Mouse (Mus musculus): ENCODE measurements around the gene Tomm20.
A peak's percentile ranks its signal among the peaks of the same experiment; 100 is the strongest.
"Not testable (repeated sequence)": the region's sequence is repeated elsewhere in the genome, so short reads cannot be mapped to it uniquely, and the experiment has no call there.

Gene Tomm20

GRCm38 (mm10) chr8:126918356-126918755 is 27.3 kb downstream of the Tomm20 start:
- DNase-seq (ENCODE audit: low spot score) = no peak

- peak; percentile 31 for DNase-seq (ENCODE audit: low spot score)
Observed at GRCm38 (mm10) chr8:126917179-126917905, 28.3 kb downstream of the Tomm20 start.

- DNase-seq (ENCODE audit: low spot score) = no peak
Observed at GRCm38 (mm10) chr8:126916611-126917010, 29.0 kb downstream of the Tomm20 start.

GRCm38 (mm10) chr8:126914609-126915375 is 30.9 kb downstream of the Tomm20 start:
- DNase-seq (ENCODE audit: low spot score) = no peak

- DNase-seq (ENCODE audit: low spot score) = not testable (repeated sequence)
Observed at GRCm38 (mm10) chr8:126914107-126914490, 31.5 kb downstream of the Tomm20 start.

- peak; percentile 59 for DNase-seq (ENCODE audit: low spot score)
Observed at GRCm38 (mm10) chr8:126913241-126914106, 32.2 kb downstream of the Tomm20 start.

- DNase-seq (ENCODE audit: low spot score) = no peak
Observed at GRCm38 (mm10) chr8:126909371-126909802, 36.3 kb downstream of the Tomm20 start.

GRCm38 (mm10) chr8:126908805-126909204 is 36.8 kb downstream of the Tomm20 start:
- no peak for DNase-seq (ENCODE audit: low spot score)

- no peak for DNase-seq (ENCODE audit: low spot score)
Observed at GRCm38 (mm10) chr8:126907968-126908367, 37.7 kb downstream of the Tomm20 start.

GRCm38 (mm10) chr8:126907374-126907773 is 38.3 kb downstream of the Tomm20 start:
- no peak for DNase-seq (ENCODE audit: low spot score)

- DNase-seq (ENCODE audit: low spot score) = no peak
Observed at GRCm38 (mm10) chr8:126905387-126905786, 40.3 kb downstream of the Tomm20 start.

GRCm38 (mm10) chr8:126903927-126904326 is 41.7 kb downstream of the Tomm20 start:
- no peak for DNase-seq (ENCODE audit: low spot score)

- no peak for DNase-seq (ENCODE audit: low spot score)
Observed at GRCm38 (mm10) chr8:126903224-126903895, 42.3 kb downstream of the Tomm20 start.

- peak; percentile 30 for DNase-seq (ENCODE audit: low spot score)
Observed at GRCm38 (mm10) chr8:126901612-126902011, 44.0 kb downstream of the Tomm20 start.

GRCm38 (mm10) chr8:126901049-126901448 is 44.6 kb downstream of the Tomm20 start:
- no peak for DNase-seq (ENCODE audit: low spot score)

GRCm38 (mm10) chr8:126895133-126895532 is 50.5 kb downstream of the Tomm20 start:
- DNase-seq (ENCODE audit: low spot score) = no peak

GRCm38 (mm10) chr8:126887639-126888006 is 58.0 kb downstream of the Tomm20 start:
- no peak for DNase-seq (ENCODE audit: low spot score)

- peak; percentile 75 for DNase-seq (ENCODE audit: low spot score)
Observed at GRCm38 (mm10) chr8:126886741-126887638, 58.7 kb downstream of the Tomm20 start.

GRCm38 (mm10) chr8:126885554-126886485 is 59.8 kb downstream of the Tomm20 start:
- no peak for DNase-seq (ENCODE audit: low spot score)
